Mouse (Mus musculus) forebrain, embryonic 16.5 days (tissue): ENCODE measurements around the gene Pdss2. TPM values are rescaled to one million over a fixed set of nuclear protein-coding genes. Genes with fewer than 3 reads are reported as not detected.

ENCODE experiments used
- ATAC-seq: fragments of 200-750 bp; cut with Nextera tagmentation; 2 replicates; pipeline ENCODE4 v1.8.0; 2017; ENCODE audit warnings: mild to moderate bottlenecking, moderate library complexity
- H3K27ac ChIP-seq: fragments of 300-500 bp; sonication (generic); 2 replicates; pipeline ENCODE4 v1.5.1; 2014; ENCODE audit warnings: low read length, control low read depth
- H3K27me3 ChIP-seq: fragments of 300-500 bp; sonication (generic); replicated peaks from 2 replicates; pipeline ENCODE4 v1.6.1; 2014; ENCODE audit warnings: low read length; ENCODE audit not compliant: control insufficient read depth, insufficient read depth
- H3K36me3 ChIP-seq: fragments of 300-500 bp; sonication (generic); 2 replicates; pipeline ENCODE4 v1.6.1; 2014; ENCODE audit not compliant: control insufficient read depth, insufficient read depth
- H3K4me1 ChIP-seq: fragments of 300-500 bp; sonication (generic); replicated peaks from 2 replicates; pipeline ENCODE4 v1.6.1; 2014; ENCODE audit warnings: low read length; ENCODE audit not compliant: control insufficient read depth, insufficient read depth
- H3K4me2 ChIP-seq: fragments of 300-500 bp; sonication (generic); 2 replicates; pipeline ENCODE4 v1.6.1; 2014; ENCODE audit warnings: mild to moderate bottlenecking, low read length, control low read depth
- H3K4me3 ChIP-seq: fragments of 300-500 bp; sonication (generic); replicated peaks from 2 replicates; pipeline ENCODE4 v1.5.1; 2014; ENCODE audit warnings: mild to moderate bottlenecking, low read length, control low read depth
- H3K9ac ChIP-seq: fragments of 300-500 bp; sonication (generic); replicated peaks from 2 replicates; pipeline ENCODE4 v1.6.1; 2014; ENCODE audit warnings: low read depth, low read length, control low read depth
- H3K9me3 ChIP-seq: fragments of 300-500 bp; sonication (generic); 2 replicates; pipeline ENCODE4 v1.6.1; 2016; ENCODE audit warnings: low read length; ENCODE audit not compliant: control insufficient read depth
- WGBS: fragments of 180-500 bp; shearing (Covaris S2); extraction: QIAGEN DNeasy Blood & Tissue Kit; methylation state at CpG from one replicate; pipeline ENCODE4 v1.1.7; 2014; 5-methylcytosine and 5-hydroxymethylcytosine counted together
- polyA plus RNA-seq: library from polyadenylated mRNA; unstranded; fragments of >200 nt; fragmentation: Nextera tagmentation; extraction: Ambion mirVana; gene quantifications from 2 replicates; pipeline ENCODE4 v1.2.1, GENCODE M21; 2015

The Pdss2 gene
- polyA plus RNA-seq, 1 experiment from 2014 or later, result 17.7 TPM

DNA sequence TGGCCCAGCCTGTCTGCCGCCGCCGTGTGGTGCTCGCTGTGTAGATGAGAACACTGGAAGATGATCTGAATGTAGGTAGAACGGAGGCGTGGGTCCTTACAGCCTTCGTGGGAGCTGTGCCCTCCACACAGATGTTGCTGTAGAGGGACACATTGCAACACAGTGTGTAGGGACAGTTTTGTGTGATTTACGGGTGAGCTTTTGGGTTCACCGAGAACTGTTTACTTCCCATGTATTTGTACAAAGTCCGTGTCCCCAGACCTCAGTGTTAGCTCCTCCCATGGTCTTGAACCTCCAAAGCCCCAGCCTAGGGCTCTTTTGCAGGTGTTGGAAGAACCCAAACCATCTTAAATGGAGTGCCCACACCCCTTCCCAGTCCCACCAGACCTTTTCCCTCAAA is 291.7 kb downstream of the Pdss2 start:
- WGBS, result 97% methylated on average over 10 of the region's 10 CpGs
- H3K36me3 ChIP-seq, result peaks cover 17% of the 10 kb centered on the region

More for the DNA sequence above, 291.7 kb downstream of the Pdss2 start:
- H3K4me3 ChIP-seq, result no peak overlapping the region
- no peak overlapping the region for H3K9ac ChIP-seq
- peaks cover 2% of the 10 kb centered on the region; the same call in 1 of the 2 replicates for H3K4me1 ChIP-seq
- no peak for ATAC-seq
- no peak overlapping the region for H3K4me2 ChIP-seq
- no peaks in the 10 kb centered on the region for H3K27me3 ChIP-seq
- H3K27ac ChIP-seq, result no peak overlapping the region
- H3K9me3 ChIP-seq, result no peaks in the 10 kb centered on the region

Other genes starting within 250 kb of the Pdss2 start
- 15.1 and 16.1 TPM in 2 replicates for gene Sobp, start 47.0 kb upstream of the Pdss2 start, polyA plus RNA-seq
- gene 9030612E09Rik, start 46.8 kb upstream of the Pdss2 start, polyA plus RNA-seq, result 2.4 and 2.5 TPM in 2 replicates